7 mouse cellular contexts compared by ENCODE assay signal in genomic region chr8:11486142-11486541, GRCm38 (mm10). TPM values are rescaled to one million over a fixed set of nuclear protein-coding genes. Genes with fewer than 3 reads are reported as not detected.
DNase-seq lines count a peak whose midpoint lies in the region; ATAC-seq and TF ChIP-seq lines count a peak whose summit lies in the region.

No protein-coding gene starts in this region.

- H3K4me1 ChIP-seq in lung, embryonic 16.5 days (replicated peaks; ENCODE audit: control insufficient read depth, insufficient read depth, low read length): 0 out of 2 replicates have a peak, but pooled peaks cover 3% of the 10 kb centered on the region

- no peaks in the 10 kb centered on the region for H3K27me3 ChIP-seq in Patski
- H3K27me3 ChIP-seq in lung, embryonic 16.5 days (ENCODE audit: control insufficient read depth, insufficient read depth, low read depth, low read length): no peaks in the 10 kb centered on the region; the same call in 1 of the 2 replicates

- no peak for DNase-seq in Patski (ENCODE audit: low read depth, low spot score)
- DNase-seq in cerebellum, postnatal 36 days: peak; percentile 66 to 67
- DNase-seq in kidney, postnatal 4 days: peak; percentile 89 to 90
- peak; percentile 58 to 77 for DNase-seq in right cerebral cortex, postnatal 10 days (ENCODE audit: low spot score in 2 of 2)

- POLR2A ChIA-PET in Patski (lab: Charles Lee): interaction anchor here (0.7 kb wide), 1 partner anchor 35 kb away, joined by 3 read pairs; no protein-coding TSS in a partner anchor

- in situ Hi-C loops in Patski (cut with MboI; ENCODE audit: low pct_unique_long_range_greater_than_20kb): no loop called here

- no peaks in the 10 kb centered on the region for H3K9me3 ChIP-seq in lung, embryonic 16.5 days (ENCODE audit: control insufficient read depth, low read length)

- peak; percentile 97 for TF ChIP-seq CTCF in Patski (IDR thresholded peaks at IDR 0.05)

- H3K4me2 ChIP-seq in lung, embryonic 16.5 days (ENCODE audit: low read depth, low read length): no peak overlapping the region

- peak; percentile 80 for ATAC-seq in CD4-positive, CD25-positive, alpha-beta regulatory T cell, adult 4 months
- ATAC-seq in Patski: peak; percentile 27
- peak; percentile 76 for ATAC-seq in granulocyte monocyte progenitor cell, adult 5-6 weeks (replicated peaks; ENCODE audit: poor library complexity, severe bottlenecking)
- ATAC-seq in lung, embryonic 16.5 days (ENCODE audit: low read depth): peak; percentile 53

- H3K4me3 ChIP-seq in lung, embryonic 16.5 days (ENCODE audit: low read length): no peak overlapping the region

- no peaks in the 10 kb centered on the region for H3K36me3 ChIP-seq in lung, embryonic 16.5 days (ENCODE audit: control insufficient read depth, insufficient read depth, low read length)

- CTCF ChIA-PET in Patski (lab: Charles Lee): interaction anchor here (0.8 to 7.2 kb wide), 15 partner anchors 9 to 55 kb away, joined by 3 to 52 read pairs (median 5); partner anchors contain the start of genes Naxd and Rab20

- WGBS in lung, embryonic 16.5 days: 16% methylated on average over 7 of the region's 7 CpGs

- H3K9ac ChIP-seq in lung, embryonic 16.5 days (ENCODE audit: low read length): no peak overlapping the region

- no peak overlapping the region for H3K27ac ChIP-seq in lung, embryonic 16.5 days (ENCODE audit: low read length)

RNA-seq across cellular contexts. Expression of gene Rab20, which starts 7.6 kb away (rescaled TPM):
- polyA plus RNA-seq in CD4-positive, CD25-positive, alpha-beta regulatory T cell, adult 4 months (2017; shearing (Covaris generic)): 10 to 100 TPM; 12.0 to 12.8 TPM
- 70.7 TPM for polyA plus RNA-seq in Patski (2021)
- total RNA-seq in granulocyte monocyte progenitor cell, adult 5-6 weeks (2014; fragmentation: Nextera tagmentation): 3.5 and 4.6 TPM in 2 replicates
- 0.69 and 4.8 TPM in 2 replicates for total RNA-seq in granulocyte monocyte progenitor cell, adult 5-6 weeks (2017)
- polyA plus RNA-seq in lung, embryonic 16.5 days (2015; fragmentation: Nextera tagmentation; extraction: Ambion mirVana): 13.2 and 14.4 TPM in 2 replicates

RNA-seq across cellular contexts. Expression of gene Naxd, which starts 11.2 kb away (rescaled TPM):
- polyA plus RNA-seq in CD4-positive, CD25-positive, alpha-beta regulatory T cell, adult 4 months (2017; shearing (Covaris generic)): 10 to 100 TPM; 56.4 to 77.8 TPM
- 108 TPM for polyA plus RNA-seq in Patski (2021)
- total RNA-seq in granulocyte monocyte progenitor cell, adult 5-6 weeks (2014; fragmentation: Nextera tagmentation): 69.3 and 72.1 TPM in 2 replicates
- 58.3 and 70.2 TPM in 2 replicates for total RNA-seq in granulocyte monocyte progenitor cell, adult 5-6 weeks (2017)
- 164 and 169 TPM in 2 replicates for polyA plus RNA-seq in lung, embryonic 16.5 days (2015; fragmentation: Nextera tagmentation; extraction: Ambion mirVana)

Comparison
In these comparisons a context has a peak if more than half of its experiments do, and no peak if none do; other contexts are left out.
1. ATAC-seq: peak in every context shown above with its lines; median percentile 80 in CD4-positive, CD25-positive, alpha-beta regulatory T cell, adult 4 months; 76 in granulocyte monocyte progenitor cell, adult 5-6 weeks; 53 in lung, embryonic 16.5 days; 27 in Patski.